Mouse (Mus musculus) brown adipose tissue, adult 24 weeks (tissue): ENCODE measurements around the gene Marcks. TPM values are rescaled to one million over a fixed set of nuclear protein-coding genes. Genes with fewer than 3 reads are reported as not detected.

Source experiments
- H3K27ac ChIP-seq: fragments of 200-500 bp; replicated peaks from 2 replicates; pipeline ENCODE4 v1.5.1; 2012; ENCODE audit warnings: low read depth, mild to moderate bottlenecking, low read length
- H3K4me1 ChIP-seq: fragments of 200-500 bp; 2 replicates; pipeline ENCODE4 v1.6.1; 2012; ENCODE audit warnings: low read length, mixed read lengths; ENCODE audit not compliant: control insufficient read depth, insufficient read depth, insufficient read length
- H3K4me3 ChIP-seq: fragments of 200-500 bp; 2 replicates; pipeline ENCODE4 v1.5.1; 2012; ENCODE audit warnings: low read depth, mild to moderate bottlenecking, low read length, moderate library complexity; ENCODE audit not compliant: insufficient read depth
- polyA plus RNA-seq: library from polyadenylated mRNA; stranded (reverse); fragments of >200 nt; gene quantifications from 2 replicates; pipeline ENCODE4 v1.2.4, GENCODE M21; 2012; ENCODE audit not compliant: missing spikeins, insufficient read depth, insufficient read length

Marcks gene
- polyA plus RNA-seq, 1 experiment = 44.6 TPM

GRCm38 (mm10) chr10:37140736-37141451 lies 2.2 kb upstream of the Marcks start:
- Histone ChIP-seq H3K27ac (peak overlapping the region; percentile 88), H3K4me1 (no peaks in the 10 kb centered on the region), H3K4me3 (peak overlapping the region; percentile 94)

DNA sequence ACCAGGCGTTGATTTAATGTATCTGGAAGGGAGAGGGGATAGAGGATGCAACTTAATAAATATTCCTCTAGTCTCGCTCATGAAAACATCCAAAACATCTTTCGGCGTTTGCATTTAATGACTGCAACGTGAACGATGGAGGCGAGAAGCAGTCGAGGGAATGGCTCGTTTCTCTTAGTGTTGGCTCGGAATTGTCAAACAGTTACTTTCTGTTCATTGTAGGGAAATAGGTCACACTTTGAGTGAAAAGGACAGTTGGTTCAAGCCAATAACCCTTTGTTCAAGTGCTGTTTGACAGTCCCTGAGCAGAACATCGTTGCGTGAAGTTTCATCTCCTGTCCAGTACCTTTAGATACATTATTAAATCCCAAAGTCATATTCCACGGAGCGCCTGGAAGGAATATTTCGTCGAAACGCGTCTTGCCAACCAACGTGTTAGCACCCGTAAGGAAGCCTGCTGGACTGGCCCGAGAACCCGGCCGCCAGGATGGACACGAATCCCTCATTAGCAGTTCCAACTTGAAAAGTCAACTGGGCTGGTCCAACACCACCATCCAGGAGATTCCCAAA lies 1.5 kb upstream of the Marcks start:
- no peaks in the 10 kb centered on the region for H3K4me1 ChIP-seq
- peak overlapping the region; percentile 88 for H3K27ac ChIP-seq
- H3K4me3 ChIP-seq = peak overlapping the region; percentile 94

DNA sequence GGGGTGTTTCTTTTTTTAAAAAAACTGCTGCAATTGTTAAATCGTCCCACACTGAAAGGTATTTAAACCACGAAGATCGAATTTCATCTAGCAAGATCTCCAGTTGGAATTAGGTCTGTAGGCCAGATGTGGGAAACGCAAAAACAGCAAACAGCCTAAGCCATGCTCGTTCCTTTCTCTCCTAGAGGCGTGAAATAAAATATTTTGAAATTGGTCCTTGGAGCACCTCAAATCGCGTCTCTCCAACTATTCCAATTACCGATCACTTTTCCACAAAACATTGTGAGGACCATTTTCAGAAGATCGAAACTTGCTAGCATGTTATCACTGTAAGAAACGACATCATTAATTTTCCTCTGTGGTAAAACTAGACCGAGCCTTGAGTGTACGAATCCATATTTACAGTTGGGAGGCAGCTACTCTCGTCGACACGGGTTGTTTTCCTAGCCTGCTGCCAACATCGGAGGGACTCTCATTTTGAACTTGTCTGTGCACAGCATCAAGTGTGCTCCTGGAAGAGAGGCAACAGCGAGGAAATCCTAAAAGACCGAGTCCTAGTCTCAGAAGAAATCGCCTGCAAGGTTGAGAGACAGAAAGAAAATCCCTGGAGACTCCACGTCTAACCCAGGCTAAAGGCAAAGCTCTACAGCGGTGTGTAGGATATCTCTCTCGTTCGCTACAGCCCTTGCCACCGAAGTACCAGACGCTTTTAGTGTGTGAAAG lies 884 bp upstream of the Marcks start:
- peak overlapping the region; percentile 88 for H3K27ac ChIP-seq
- no peaks in the 10 kb centered on the region for H3K4me1 ChIP-seq
- H3K4me3 ChIP-seq = peak overlapping the region; percentile 94

GRCm38 (mm10) chr10:37138311-37138731 lies 399 bp downstream of the Marcks start:
- Histone ChIP-seq H3K4me1 (no peaks in the 10 kb centered on the region), H3K27ac (peak overlapping the region; percentile 94), H3K4me3 (peak overlapping the region; percentile 94)

GRCm38 (mm10) chr10:37137531-37138310 lies 999 bp downstream of the Marcks start:
- Histone ChIP-seq H3K27ac (peak overlapping the region; percentile 94), H3K4me1 (no peaks in the 10 kb centered on the region), H3K4me3 (peak overlapping the region; percentile 94)

- H3K4me1 ChIP-seq = no peaks in the 10 kb centered on the region
- peak overlapping the region; percentile 94 for H3K4me3 ChIP-seq
These were observed 1.7 kb downstream of the Marcks start for GRCm38 (mm10) chr10:37136981-37137518.

GRCm38 (mm10) chr10:37135951-37136751 lies 2.6 kb downstream of the Marcks start:
- H3K4me1 ChIP-seq = no peaks in the 10 kb centered on the region
- peak overlapping the region; percentile 97 for H3K27ac ChIP-seq
- peak overlapping the region; percentile 94 for H3K4me3 ChIP-seq

More at GRCm38 (mm10) chr10:37136981-37137518, 1.7 kb downstream of the Marcks start:
- H3K27ac ChIP-seq = peak overlapping the region; percentile 97

GRCm38 (mm10) chr10:37133876-37134708 lies 4.6 kb downstream of the Marcks start:
- H3K27ac ChIP-seq = no peak overlapping the region
- no peak overlapping the region for H3K4me3 ChIP-seq
- no peaks in the 10 kb centered on the region for H3K4me1 ChIP-seq

DNA sequence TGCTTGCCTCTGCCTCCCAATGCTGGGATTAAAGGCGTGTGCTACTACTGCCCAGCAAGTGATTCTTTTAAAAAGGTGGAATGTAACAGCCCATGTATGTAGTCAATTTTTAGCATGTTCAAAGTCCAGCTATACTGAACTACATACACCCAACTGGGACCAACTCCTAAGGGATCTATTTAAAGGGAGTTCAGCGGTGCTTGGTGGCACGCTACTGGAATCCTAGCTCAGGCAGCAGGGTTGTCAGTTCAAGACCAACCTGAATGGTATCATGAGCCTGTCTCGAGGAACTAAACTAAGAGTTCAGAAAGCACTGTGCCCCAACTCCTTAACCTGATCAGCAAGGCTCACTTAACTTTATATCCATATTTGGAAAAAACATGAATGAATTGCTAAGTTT lies 6.0 kb downstream of the Marcks start:
- Histone ChIP-seq H3K4me3 (no peak overlapping the region), H3K4me1 (no peaks in the 10 kb centered on the region), H3K27ac (no peak overlapping the region; the same call in 1 of the 2 replicates)

- H3K4me1 ChIP-seq = no peaks in the 10 kb centered on the region
- H3K4me3 ChIP-seq = no peak overlapping the region
- H3K27ac ChIP-seq = no peak overlapping the region
These were observed 9.1 kb downstream of the Marcks start for GRCm38 (mm10) chr10:37129652-37130051.

DNA sequence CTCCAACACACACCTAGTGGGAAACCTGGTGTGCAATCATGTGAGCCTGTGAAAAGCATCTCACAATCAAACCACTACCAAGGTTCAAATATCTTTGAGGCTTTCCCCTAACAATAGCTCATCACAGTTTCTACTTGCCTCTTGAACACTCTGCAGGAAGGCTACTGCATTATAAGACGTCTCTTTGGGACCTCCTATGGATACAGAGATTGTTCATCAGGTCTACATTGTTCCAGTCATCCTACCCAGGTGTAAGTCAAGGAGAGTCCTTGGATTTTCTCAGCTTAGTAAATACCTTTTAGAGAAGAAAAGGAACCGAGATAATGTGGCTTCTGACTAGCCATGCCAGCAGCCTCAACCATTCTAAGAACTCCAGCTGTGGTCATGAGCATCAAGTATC lies 23.4 kb downstream of the Marcks start:
- Histone ChIP-seq H3K27ac (no peak overlapping the region), H3K4me3 (no peak overlapping the region), H3K4me1 (no peaks in the 10 kb centered on the region)

DNA sequence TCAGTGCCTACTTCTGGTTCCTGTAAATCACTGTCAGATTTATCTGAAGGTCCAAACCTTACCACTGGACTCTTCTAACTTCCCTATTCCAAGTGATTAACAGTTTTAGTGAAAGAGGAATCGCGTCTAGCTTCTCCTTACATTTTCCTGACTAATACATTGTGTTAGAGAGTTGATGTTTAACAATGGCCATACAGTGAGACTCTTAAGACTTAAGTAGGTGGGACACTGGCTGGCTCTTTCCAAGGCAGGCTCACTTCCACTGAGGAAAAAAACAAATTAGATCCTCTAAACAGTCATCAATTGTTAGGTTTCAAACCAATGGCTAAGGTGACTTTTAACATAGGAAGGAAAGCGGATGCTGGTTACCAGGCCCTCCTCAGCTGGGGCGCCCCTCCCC lies 25.9 kb downstream of the Marcks start:
- Histone ChIP-seq H3K27ac (no peak overlapping the region), H3K4me3 (no peak overlapping the region), H3K4me1 (no peaks in the 10 kb centered on the region; the same call in 1 of the 2 replicates)

- no peak overlapping the region for H3K4me3 ChIP-seq
- no peaks in the 10 kb centered on the region; the same call in 1 of the 2 replicates for H3K4me1 ChIP-seq
- no peak overlapping the region for H3K27ac ChIP-seq
These were observed 26.4 kb downstream of the Marcks start for GRCm38 (mm10) chr10:37112362-37112761.
